Mouse (Mus musculus): Measurements from ENCODE around the gene Gldc.
A peak's percentile ranks its signal among the peaks of the same experiment; 100 is the strongest.

Gene Gldc

GRCm38 (mm10) chr19:30157031-30157687 lies 18.1 kb downstream of the Gldc start:
- DNase-seq: peak; percentile 61

- no peak for DNase-seq
These were observed 21.5 kb downstream of the Gldc start for GRCm38 (mm10) chr19:30153729-30154128.

- DNase-seq: no peak
These were observed 23.9 kb downstream of the Gldc start for GRCm38 (mm10) chr19:30151290-30151689.

- no peak for DNase-seq
These were observed 25.9 kb downstream of the Gldc start for GRCm38 (mm10) chr19:30149238-30149805.

GRCm38 (mm10) chr19:30147306-30147705 lies 27.9 kb downstream of the Gldc start:
- no peak for DNase-seq

- DNase-seq: no peak
These were observed 28.5 kb downstream of the Gldc start for GRCm38 (mm10) chr19:30146761-30147160.

- DNase-seq: no peak
These were observed 30.1 kb downstream of the Gldc start for GRCm38 (mm10) chr19:30145106-30145505.

- no peak for DNase-seq
These were observed 38.9 kb downstream of the Gldc start for GRCm38 (mm10) chr19:30136308-30136707.

GRCm38 (mm10) chr19:30128177-30128576 lies 47.1 kb downstream of the Gldc start:
- DNase-seq: no peak

GRCm38 (mm10) chr19:30125670-30126059 lies 49.6 kb downstream of the Gldc start:
- DNase-seq: no peak

GRCm38 (mm10) chr19:30124999-30125669 lies 50.1 kb downstream of the Gldc start:
- DNase-seq: no peak

- peak; percentile 54 for DNase-seq
These were observed 56.6 kb downstream of the Gldc start for GRCm38 (mm10) chr19:30118344-30119312.

- peak; percentile 78 for DNase-seq
These were observed 57.5 kb downstream of the Gldc start for GRCm38 (mm10) chr19:30117775-30118174.

GRCm38 (mm10) chr19:30117241-30117640 lies 58.0 kb downstream of the Gldc start:
- DNase-seq: no peak

GRCm38 (mm10) chr19:30115606-30116005 lies 59.6 kb downstream of the Gldc start:
- DNase-seq: no peak

- no peak for DNase-seq
These were observed 60.2 kb downstream of the Gldc start for GRCm38 (mm10) chr19:30114919-30115441.

GRCm38 (mm10) chr19:30112961-30113688 lies 62.1 kb downstream of the Gldc start:
- DNase-seq: peak; percentile 45

- no peak for DNase-seq
These were observed 63.8 kb downstream of the Gldc start for GRCm38 (mm10) chr19:30111421-30111820.

- DNase-seq: no peak
These were observed 66.1 kb downstream of the Gldc start for GRCm38 (mm10) chr19:30109122-30109521.

GRCm38 (mm10) chr19:30108616-30109015 lies 66.6 kb downstream of the Gldc start:
- DNase-seq: no peak

GRCm38 (mm10) chr19:30107221-30107845 lies 67.9 kb downstream of the Gldc start:
- DNase-seq: no peak

Measured in right cerebral cortex, adult 18-20 months (tissue).